Mouse (Mus musculus) megakaryocyte, embryonic 14.5 days (primary cell): Measurements from ENCODE around the gene Phactr3. TPM values are rescaled to one million over a fixed set of nuclear protein-coding genes. Genes with fewer than 3 reads are reported as not detected.
"Not testable (repeated sequence)": the region's sequence is repeated elsewhere in the genome, so short reads cannot be mapped to it uniquely, and the experiment has no call there.

ENCODE experiments used
- H3K27me3 ChIP-seq: replicated peaks from 2 replicates; pipeline ENCODE3; 2012; ENCODE audit warnings: inconsistent platforms
- H3K36me3 ChIP-seq: replicated peaks from 2 replicates; pipeline ENCODE3; 2012; ENCODE audit warnings: low read length, inconsistent platforms, mixed read lengths
- H3K4me1 ChIP-seq: 2 replicates; pipeline ENCODE4 v1.6.1; 2012; ENCODE audit warnings: inconsistent platforms
- H3K4me3 ChIP-seq: replicated peaks from 2 replicates; pipeline ENCODE3; 2012; ENCODE audit warnings: moderate library complexity, mild to moderate bottlenecking, inconsistent platforms
- H3K9me3 ChIP-seq: 2 replicates; pipeline ENCODE4 v1.6.1; 2012; ENCODE audit warnings: inconsistent platforms
- FLI1 ChIP-seq: IDR thresholded peaks from 2 replicates; pipeline ENCODE4 v1.6.1; 2012; ENCODE audit warnings: low read length, inconsistent platforms, mixed read lengths
- GATA1 ChIP-seq: IDR thresholded peaks from 3 replicates; pipeline ENCODE4 v1.6.1; 2012; ENCODE audit warnings: mixed read lengths, low read length, inconsistent platforms, borderline replicate concordance
- polyA plus RNA-seq: library from polyadenylated mRNA; stranded (reverse); fragments of >175 nt; gene quantifications from 2 replicates; pipeline ENCODE4 v1.2.3, GENCODE M21; 2012; ENCODE audit warnings: low replicate concordance; ENCODE audit not compliant: insufficient read depth

Gene Phactr3
- polyA plus RNA-seq, 1 experiment, result 1.2 TPM

GRCm38 (mm10) chr2:178339044-178339443 is 220.3 kb downstream of the Phactr3 start:
- Histone ChIP-seq H3K4me1 (no peaks in the 10 kb centered on the region), H3K36me3 (no peaks in the 10 kb centered on the region), H3K4me3 (no peak overlapping the region), H3K27me3 (peaks cover 1% of the 10 kb centered on the region), H3K9me3 (no peaks in the 10 kb centered on the region)
- TF ChIP-seq FLI1, result no peak
- no peak for TF ChIP-seq GATA1

- not testable (repeated sequence) for H3K4me1 ChIP-seq, H3K27me3 ChIP-seq, H3K36me3 ChIP-seq, H3K4me3 ChIP-seq, H3K9me3 ChIP-seq
These were observed 223.3 kb downstream of the Phactr3 start for GRCm38 (mm10) chr2:178342105-178342504.

GRCm38 (mm10) chr2:178342597-178342996 is 223.8 kb downstream of the Phactr3 start:
- H3K27me3 ChIP-seq, result peaks cover 1% of the 10 kb centered on the region
- no peak overlapping the region for H3K4me3 ChIP-seq
- H3K36me3 ChIP-seq, result no peaks in the 10 kb centered on the region
- H3K4me1 ChIP-seq, result no peaks in the 10 kb centered on the region
- TF ChIP-seq GATA1 (no peak), FLI1 (no peak)
- no peaks in the 10 kb centered on the region for H3K9me3 ChIP-seq

Other genes with a start within 250 kb of the Phactr3 start
- not detected in 2 replicates for gene Gm14327, start 221.9 kb upstream of the Phactr3 start, polyA plus RNA-seq
- not detected in 2 replicates for gene Zfp972, start 193.4 kb upstream of the Phactr3 start, polyA plus RNA-seq
- gene Gm14326, start 161.7 kb upstream of the Phactr3 start, polyA plus RNA-seq, result 1.6 TPM in 1 of 2 replicates, not detected in the other
- 1.4 TPM in 1 of 2 replicates, not detected in the other for gene Zfp971, start 95.7 kb upstream of the Phactr3 start, polyA plus RNA-seq
- not detected in 2 replicates for gene Zfp931, start 40.5 kb upstream of the Phactr3 start, polyA plus RNA-seq